Mouse (Mus musculus): Measurements from ENCODE around the gene Apol7a.

Gene Apol7a

GRCm38 (mm10) chr15:77370588-77370987, 28.3 kb downstream of the Apol7a start:
- DNase-seq = no peak

- no peak for DNase-seq
Measured at GRCm38 (mm10) chr15:77369981-77370380, 28.9 kb downstream of the Apol7a start.

- no peak for DNase-seq
Measured at GRCm38 (mm10) chr15:77368818-77369320, 30.0 kb downstream of the Apol7a start.

- peak; percentile 98 for DNase-seq
Measured at GRCm38 (mm10) chr15:77368148-77368547, 30.8 kb downstream of the Apol7a start.

GRCm38 (mm10) chr15:77367504-77367903, 31.4 kb downstream of the Apol7a start:
- DNase-seq = peak; percentile 39

GRCm38 (mm10) chr15:77366706-77367484, 32.0 kb downstream of the Apol7a start:
- DNase-seq = peak; percentile 94

- no peak for DNase-seq
Measured at GRCm38 (mm10) chr15:77365700-77366570, 33.0 kb downstream of the Apol7a start.

- DNase-seq = no peak
Measured at GRCm38 (mm10) chr15:77364026-77364425, 34.9 kb downstream of the Apol7a start.

- DNase-seq = no peak
Measured at GRCm38 (mm10) chr15:77363578-77363977, 35.3 kb downstream of the Apol7a start.

- no peak for DNase-seq
Measured at GRCm38 (mm10) chr15:77362952-77363351, 36.0 kb downstream of the Apol7a start.

GRCm38 (mm10) chr15:77359905-77360304, 39.0 kb downstream of the Apol7a start:
- DNase-seq = no peak

- no peak for DNase-seq
Measured at GRCm38 (mm10) chr15:77359486-77359885, 39.4 kb downstream of the Apol7a start.

- DNase-seq = no peak
Measured at GRCm38 (mm10) chr15:77359084-77359483, 39.8 kb downstream of the Apol7a start.

- peak; percentile 84 for DNase-seq
Measured at GRCm38 (mm10) chr15:77358320-77359040, 40.4 kb downstream of the Apol7a start.

- DNase-seq = no peak
Measured at GRCm38 (mm10) chr15:77356248-77356810, 42.6 kb downstream of the Apol7a start.

- DNase-seq = no peak
Measured at GRCm38 (mm10) chr15:77354848-77355551, 43.9 kb downstream of the Apol7a start.

- no peak for DNase-seq
Measured at GRCm38 (mm10) chr15:77354496-77354847, 44.4 kb downstream of the Apol7a start.

- DNase-seq = no peak
Measured at GRCm38 (mm10) chr15:77353764-77354163, 45.1 kb downstream of the Apol7a start.

GRCm38 (mm10) chr15:77352863-77353262, 46.0 kb downstream of the Apol7a start:
- no peak for DNase-seq

- DNase-seq = no peak
Measured at GRCm38 (mm10) chr15:77350117-77350516, 48.8 kb downstream of the Apol7a start.

- no peak for DNase-seq
Measured at GRCm38 (mm10) chr15:77348146-77348545, 50.8 kb downstream of the Apol7a start.

Data from right cerebral cortex, postnatal 4 days (tissue).